Mouse (Mus musculus) G1E (cell line): ENCODE results near the gene Ddrgk1.

Source experiments
- CTCF ChIP-seq: IDR thresholded peaks from 2 replicates; pipeline ENCODE4 v1.5.1; 2012; ENCODE audit warnings: low read depth, low read length, inconsistent platforms, mixed read lengths
- GATA2 ChIP-seq: IDR thresholded peaks from 2 replicates; pipeline ENCODE4 v1.6.1; 2012; ENCODE audit warnings: low read depth, low read length, inconsistent platforms, borderline replicate concordance

- TF ChIP-seq GATA2 (no peak), CTCF (no peak)
These were observed 11.2 kb downstream of the Ddrgk1 start for GRCm38 (mm10) chr2:130653303-130653702.
